Mouse (Mus musculus) left cerebral cortex, adult 6 months (tissue): Measurements from ENCODE around the gene Rhox8. TPM values are rescaled to one million over a fixed set of nuclear protein-coding genes. Genes with fewer than 3 reads are reported as not detected.

Source experiments
- long read RNA-seq, 2 experiments: library from polyadenylated mRNA; unstranded; transcript quantifications; one replicate each; pipeline ENCODE4 v2.0.0; 2019 to 2020
- polyA plus RNA-seq: library from polyadenylated mRNA; unstranded; fragments of <200 nt; fragmentation: Nextera tagmentation; gene quantifications from 2 replicates; pipeline ENCODE4 v1.2.3, GENCODE M21; 2021

The Rhox8 gene
- not detected in 2 replicates for polyA plus RNA-seq
- long read RNA-seq, experiment 1: 0 reads
- long read RNA-seq, experiment 2: 0 reads

GRCm38 (mm10) chrX:37878844-37879243 lies at the start of gene Rhox8:
TSS of gene Rhox8 (minus strand) at chrX:37878944.

GRCm38 (mm10) chrX:37901670-37902069 lies 22.9 kb upstream of the Rhox8 start, which contains the start of gene Rhox9:
TSS of gene Rhox9 (minus strand) at chrX:37901770.

GRCm38 (mm10) chrX:37897132-37897531 lies 18.4 kb upstream of the Rhox8 start, which contains the start of gene Rhox7b:
TSS of gene Rhox7b (minus strand) at chrX:37897232.

GRCm38 (mm10) chrX:37831386-37831785 lies 47.4 kb downstream of the Rhox8 start, which contains the start of gene Rhox7a:
TSS of gene Rhox7a (plus strand) at chrX:37831686.

GRCm38 (mm10) chrX:37826610-37827009 lies 52.1 kb downstream of the Rhox8 start, which contains the start of gene Rhox6:
TSS of gene Rhox6 (plus strand) at chrX:37826910.

Other genes starting within 250 kb of the Rhox8 start
- gene Rhox2g, start 235.5 kb downstream of the Rhox8 start, polyA plus RNA-seq: not detected in 2 replicates
- gene Rhox4g, start 227.6 kb downstream of the Rhox8 start, polyA plus RNA-seq: not detected in 2 replicates
- not detected in 2 replicates for gene Rhox3h, start 210.2 kb downstream of the Rhox8 start, polyA plus RNA-seq
- not detected in 2 replicates for gene Rhox2h, start 205.7 kb downstream of the Rhox8 start, polyA plus RNA-seq
- 0.28 TPM in 1 of 2 replicates, not detected in the other for gene Rhox5, start 74.1 kb downstream of the Rhox8 start, polyA plus RNA-seq
- not detected in 2 replicates for gene Rhox6, start 52.0 kb downstream of the Rhox8 start, polyA plus RNA-seq
- gene Rhox7a, start 47.3 kb downstream of the Rhox8 start, polyA plus RNA-seq: not detected in 2 replicates
- not detected in 2 replicates for gene Rhox7b, start 18.3 kb upstream of the Rhox8 start, polyA plus RNA-seq
- not detected in 2 replicates for gene Rhox9, start 22.8 kb upstream of the Rhox8 start, polyA plus RNA-seq
- not detected in 2 replicates for gene Btg1-ps1, start 139.9 kb upstream of the Rhox8 start, polyA plus RNA-seq
- not detected in 2 replicates for gene Btg1-ps2, start 164.2 kb upstream of the Rhox8 start, polyA plus RNA-seq
- gene Rhox10, start 187.5 kb upstream of the Rhox8 start, polyA plus RNA-seq: not detected in 2 replicates
- gene Rhox11, start 206.2 kb upstream of the Rhox8 start, polyA plus RNA-seq: not detected in 2 replicates
- not detected in 2 replicates for gene Rhox12, start 232.0 kb upstream of the Rhox8 start, polyA plus RNA-seq
- not detected in 2 replicates for gene Rhox13, start 242.3 kb upstream of the Rhox8 start, polyA plus RNA-seq